Mouse (Mus musculus) lung, embryonic 16.5 days (tissue): ENCODE data around the gene Xlr4a. TPM values are rescaled to one million over a fixed set of nuclear protein-coding genes. Genes with fewer than 3 reads are reported as not detected.
"Not testable (repeated sequence)": the region's sequence is repeated elsewhere in the genome, so short reads cannot be mapped to it uniquely, and the experiment has no call there.

Experiments
- ATAC-seq: fragments of 200-750 bp; cut with Nextera tagmentation; 2 replicates; pipeline ENCODE4 v1.8.0; 2017; ENCODE audit warnings: low read depth, mild to moderate bottlenecking, moderate library complexity
- H3K27ac ChIP-seq: fragments of 300-500 bp; sonication (generic); 2 replicates; pipeline ENCODE4 v1.5.1; 2014; ENCODE audit warnings: mild to moderate bottlenecking, control low read depth, low read length
- H3K27me3 ChIP-seq: fragments of 300-500 bp; sonication (generic); 2 replicates; pipeline ENCODE4 v1.6.1; 2014; ENCODE audit warnings: low read depth, low read length, mixed read lengths; ENCODE audit not compliant: control insufficient read depth, insufficient read depth
- H3K36me3 ChIP-seq: fragments of 300-500 bp; sonication (generic); 2 replicates; pipeline ENCODE4 v1.6.1; 2014; ENCODE audit warnings: low read length; ENCODE audit not compliant: control insufficient read depth, insufficient read depth
- H3K4me1 ChIP-seq: fragments of 300-500 bp; sonication (generic); replicated peaks from 2 replicates; pipeline ENCODE4 v1.6.1; 2014; ENCODE audit warnings: low read length, mixed read lengths; ENCODE audit not compliant: control insufficient read depth, insufficient read depth
- H3K4me2 ChIP-seq: fragments of 300-500 bp; sonication (generic); 2 replicates; pipeline ENCODE4 v1.6.1; 2014; ENCODE audit warnings: low read depth, low read length, control low read depth
- H3K4me3 ChIP-seq: fragments of 300-500 bp; sonication (generic); 2 replicates; pipeline ENCODE4 v1.5.1; 2014; ENCODE audit warnings: mild to moderate bottlenecking, low read length, control low read depth
- H3K9ac ChIP-seq: fragments of 300-500 bp; sonication (generic); 2 replicates; pipeline ENCODE4 v1.6.1; 2014; ENCODE audit warnings: low read length, control low read depth
- H3K9me3 ChIP-seq: fragments of 300-500 bp; sonication (generic); 2 replicates; pipeline ENCODE4 v1.6.1; 2016; ENCODE audit warnings: low read length; ENCODE audit not compliant: control insufficient read depth
- WGBS: fragments of 180-500 bp; shearing (Covaris S2); extraction: QIAGEN DNeasy Blood & Tissue Kit; methylation state at CpG from one replicate; pipeline ENCODE4 v1.1.7; 2014; 5-methylcytosine and 5-hydroxymethylcytosine counted together
- polyA plus RNA-seq: library from polyadenylated mRNA; unstranded; fragments of >200 nt; fragmentation: Nextera tagmentation; extraction: Ambion mirVana; gene quantifications from 2 replicates; pipeline ENCODE4 v1.2.1, GENCODE M21; 2015

Gene Xlr4a
- 1.6 and 2.7 TPM in 2 replicates for polyA plus RNA-seq

DNA sequence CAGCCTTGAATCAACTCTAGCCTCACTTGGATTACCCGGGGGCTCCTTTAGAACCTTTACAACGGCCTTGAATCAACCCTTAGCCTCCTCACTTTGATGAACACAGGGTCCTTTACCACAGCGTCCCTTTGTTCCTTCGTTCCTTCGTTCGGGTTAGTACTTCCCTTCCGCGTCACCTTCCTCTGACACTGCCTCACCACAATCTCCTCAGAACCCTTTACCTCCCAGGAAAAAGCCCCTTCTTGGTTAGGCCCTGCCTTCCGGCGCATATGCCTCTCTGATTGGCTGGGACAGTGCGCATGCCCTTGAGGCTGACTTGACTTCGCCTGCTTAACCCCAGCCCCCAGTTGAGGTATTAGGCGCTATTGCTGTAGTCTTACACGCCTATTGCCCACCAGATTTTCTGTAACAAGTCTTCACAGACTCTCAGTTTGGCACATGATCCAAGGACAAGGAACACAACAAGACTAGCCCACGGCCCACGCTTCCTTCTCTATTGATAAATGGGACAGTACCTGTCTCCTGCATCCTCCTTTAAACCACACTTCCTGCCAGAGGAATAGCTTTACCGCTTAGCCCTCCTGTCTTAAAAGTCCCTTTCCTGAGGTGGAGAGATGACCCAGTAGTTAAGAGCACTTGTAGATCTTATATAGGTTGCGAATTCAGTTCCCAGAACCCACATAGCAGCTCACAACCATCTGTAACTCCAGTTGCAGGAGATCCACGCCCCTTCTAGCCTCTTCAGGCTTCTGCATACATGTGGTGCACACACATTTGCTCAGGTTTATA is at the start of gene Xlr4a:
Xlr4a (minus strand) TSS at position 212 of the 789 bp plus-strand sequence.
- not testable (repeated sequence) for H3K4me1 ChIP-seq, H3K9me3 ChIP-seq, ATAC-seq, H3K36me3 ChIP-seq, H3K27ac ChIP-seq, H3K27me3 ChIP-seq, H3K4me2 ChIP-seq, H3K9ac ChIP-seq, H3K4me3 ChIP-seq
- 73% methylated on average over 18 of the region's 19 CpGs for WGBS

DNA sequence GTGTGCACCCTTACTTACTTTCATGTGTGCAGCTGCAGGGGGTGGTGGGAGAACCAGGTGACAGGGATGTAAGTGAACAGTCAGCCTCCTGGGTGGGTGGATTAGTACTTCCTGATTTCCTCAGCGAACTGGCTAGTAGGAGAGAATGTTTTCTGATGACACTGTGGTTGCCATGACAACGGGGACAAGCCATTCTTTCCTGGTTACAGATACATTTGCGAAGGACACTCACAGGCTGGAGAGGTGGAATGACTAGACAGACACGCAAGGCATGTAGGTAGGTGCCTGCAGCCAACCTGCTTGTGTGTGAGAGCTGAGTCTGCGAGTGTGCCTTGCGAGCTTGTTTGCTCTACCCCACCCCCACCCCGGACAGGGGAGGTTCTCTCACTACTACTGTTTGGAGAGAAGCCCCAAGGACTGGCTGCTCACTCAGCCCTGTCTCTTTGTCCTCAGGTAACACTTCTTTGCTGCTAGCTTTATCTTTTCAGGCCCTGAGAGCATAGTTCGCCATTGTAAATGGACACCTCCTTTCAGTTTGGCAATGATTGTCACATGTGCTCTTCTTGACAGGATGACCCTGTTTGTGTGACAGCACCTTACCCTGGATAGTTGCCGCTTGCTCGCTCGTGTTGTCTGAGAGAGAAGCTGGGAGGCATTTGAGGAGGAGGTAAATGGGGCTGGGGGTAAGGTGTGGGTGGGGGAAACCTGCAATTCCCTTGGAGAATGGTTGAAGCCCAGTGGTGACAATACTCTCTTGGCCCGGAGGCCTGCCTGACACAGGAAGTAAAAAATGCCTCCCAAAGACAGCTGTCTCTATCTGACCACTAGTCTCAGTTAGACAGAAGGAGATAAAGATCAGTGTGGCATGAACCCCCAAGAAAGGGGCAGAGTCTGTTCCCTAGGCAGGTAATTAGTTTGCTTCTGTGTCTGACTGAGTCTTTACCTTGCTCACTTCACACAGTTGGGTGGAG is 40.9 kb upstream of the Xlr4a start:
- not testable (repeated sequence) for H3K9ac ChIP-seq, H3K4me2 ChIP-seq, H3K4me1 ChIP-seq, H3K27me3 ChIP-seq, H3K27ac ChIP-seq, H3K9me3 ChIP-seq, H3K36me3 ChIP-seq, H3K4me3 ChIP-seq, ATAC-seq
- WGBS = no CpG with 5 or more reads among the region's 12 CpGs

DNA sequence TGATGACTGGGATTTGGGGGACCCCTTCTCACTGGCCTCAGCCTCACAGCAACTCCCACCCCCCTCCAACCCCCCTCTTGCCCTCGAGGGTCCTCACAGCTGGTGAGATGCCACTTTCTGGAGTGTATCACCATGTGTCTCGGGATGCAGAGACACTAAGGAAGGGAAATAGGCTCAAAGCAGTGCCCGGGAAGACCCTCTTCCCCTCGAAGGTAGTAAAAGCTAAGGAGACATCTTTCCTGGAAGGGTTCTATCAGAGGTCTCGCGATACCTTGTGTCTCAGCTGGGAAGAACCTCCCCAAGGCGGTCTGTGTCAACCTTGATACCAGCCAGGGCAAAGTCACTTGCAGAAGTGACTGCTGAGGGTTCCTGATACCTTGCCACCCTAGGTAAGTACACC is 34.5 kb upstream of the Xlr4a start, which contains the start of gene Gm14685:
Gm14685 (plus strand) TSS at position 301 of the 400 bp plus-strand sequence.
- H3K4me1 ChIP-seq, H3K36me3 ChIP-seq, H3K4me2 ChIP-seq, H3K27ac ChIP-seq, H3K9ac ChIP-seq, H3K4me3 ChIP-seq, H3K27me3 ChIP-seq, ATAC-seq, H3K9me3 ChIP-seq: not testable (repeated sequence)
- no CpG with 5 or more reads among the region's 7 CpGs for WGBS

DNA sequence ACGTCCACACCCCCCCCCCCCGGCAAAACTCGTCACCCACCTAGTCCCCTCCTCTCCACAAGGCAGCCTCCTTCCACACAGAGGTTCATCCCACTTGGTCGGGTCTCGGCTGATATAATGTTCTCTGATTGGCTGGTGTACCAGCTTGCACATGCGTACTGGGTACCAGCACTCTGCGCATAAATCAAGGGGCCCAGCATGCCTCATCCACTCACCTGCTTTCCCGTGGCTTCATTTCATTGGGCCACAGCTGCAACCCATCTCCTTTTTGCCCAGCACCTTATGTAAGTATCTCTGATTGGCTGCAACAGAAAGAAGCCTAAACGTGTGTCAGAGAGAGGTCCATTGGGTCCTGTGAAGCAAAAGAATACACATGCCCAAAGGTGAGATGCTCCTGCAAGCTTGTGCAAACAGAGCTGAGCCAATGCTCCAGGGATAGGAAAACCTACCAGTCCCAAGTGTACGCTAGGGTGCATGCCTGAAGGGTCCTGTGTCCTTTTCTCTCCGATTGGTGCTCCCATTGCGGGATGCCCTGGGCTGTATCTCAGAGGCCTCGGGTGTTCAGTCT is 14.7 kb upstream of the Xlr4a start, which contains the start of gene Xlr3a:
Xlr3a (minus strand) TSS at position 155 of the 568 bp plus-strand sequence.
- not testable (repeated sequence) for H3K36me3 ChIP-seq, ATAC-seq, H3K4me2 ChIP-seq, H3K9me3 ChIP-seq, H3K27ac ChIP-seq, H3K4me3 ChIP-seq, H3K9ac ChIP-seq, H3K4me1 ChIP-seq, H3K27me3 ChIP-seq
- 61% methylated on average over 13 of the region's 13 CpGs for WGBS

DNA sequence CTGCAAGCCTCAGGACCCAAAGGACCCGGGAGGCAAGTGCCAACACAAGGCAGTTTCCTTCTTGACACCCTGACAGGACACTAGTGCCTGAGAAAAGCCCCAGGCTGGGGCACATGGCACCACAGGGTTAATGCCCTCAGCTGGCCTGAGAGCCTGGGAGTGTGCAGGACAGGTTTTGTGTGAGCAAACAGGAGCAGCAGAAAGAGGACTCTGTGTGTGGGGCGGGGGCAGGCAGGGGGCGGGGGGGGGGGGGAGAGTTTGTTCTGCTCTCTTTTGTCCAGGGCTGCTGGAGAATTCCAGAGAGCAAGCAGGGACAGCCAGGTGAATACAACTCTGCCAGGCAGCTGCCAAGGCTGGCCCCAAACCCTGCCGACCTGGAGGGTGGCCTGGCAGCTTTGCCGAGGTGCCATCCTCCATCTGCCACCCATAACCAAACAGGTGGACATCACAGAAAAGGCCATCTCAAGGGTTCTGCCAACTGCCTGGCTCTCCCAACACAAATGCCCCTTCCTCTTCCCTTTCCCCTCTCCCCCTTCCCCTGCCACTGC is 15.4 kb downstream of the Xlr4a start:
- H3K36me3 ChIP-seq, H3K4me2 ChIP-seq, H3K27ac ChIP-seq, H3K9ac ChIP-seq, H3K9me3 ChIP-seq, H3K27me3 ChIP-seq, H3K4me3 ChIP-seq, H3K4me1 ChIP-seq: not testable (repeated sequence)
- ATAC-seq = peak; percentile 75
- WGBS = no CpG with 5 or more reads among the region's 5 CpGs

DNA sequence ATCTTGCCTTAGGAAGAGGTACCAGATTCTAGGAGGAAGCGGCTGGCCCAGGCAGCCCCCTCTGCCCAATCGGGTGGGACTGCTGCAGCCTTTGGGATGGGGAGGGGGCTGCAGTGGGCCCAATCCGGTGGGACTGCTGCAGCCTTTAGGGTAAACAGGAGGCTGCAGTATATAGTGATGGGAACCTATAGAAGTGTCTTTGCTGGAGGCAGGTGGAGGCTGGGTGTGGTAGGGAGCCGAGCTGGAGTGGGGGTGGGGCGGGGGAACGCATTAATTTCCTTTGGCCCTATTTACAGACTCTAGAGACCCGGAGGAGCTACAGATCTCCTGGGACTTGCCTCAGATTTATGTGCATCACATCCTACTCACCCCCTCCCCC is 17.9 kb downstream of the Xlr4a start, which contains the start of gene Pnma3:
Pnma3 (plus strand) TSS at position 373 of the 379 bp plus-strand sequence.
- WGBS = 33% methylated on average over 7 of the region's 7 CpGs
- Histone ChIP-seq H3K27ac (peak within 1 kb of the TSS; percentile 73), H3K9me3 (no peaks in the 10 kb centered on the region), H3K4me2 (peak within 1 kb of the TSS; percentile 34), H3K4me3 (no peak within 1 kb of the TSS; the same call in 1 of the 2 replicates), H3K36me3 (no peaks in the 10 kb centered on the region), H3K9ac (no peak within 1 kb of the TSS), H3K27me3 (no peaks in the 10 kb centered on the region), H3K4me1 (no peaks in the 10 kb centered on the region; the same call in 1 of the 2 replicates)
- ATAC-seq = no peak

DNA sequence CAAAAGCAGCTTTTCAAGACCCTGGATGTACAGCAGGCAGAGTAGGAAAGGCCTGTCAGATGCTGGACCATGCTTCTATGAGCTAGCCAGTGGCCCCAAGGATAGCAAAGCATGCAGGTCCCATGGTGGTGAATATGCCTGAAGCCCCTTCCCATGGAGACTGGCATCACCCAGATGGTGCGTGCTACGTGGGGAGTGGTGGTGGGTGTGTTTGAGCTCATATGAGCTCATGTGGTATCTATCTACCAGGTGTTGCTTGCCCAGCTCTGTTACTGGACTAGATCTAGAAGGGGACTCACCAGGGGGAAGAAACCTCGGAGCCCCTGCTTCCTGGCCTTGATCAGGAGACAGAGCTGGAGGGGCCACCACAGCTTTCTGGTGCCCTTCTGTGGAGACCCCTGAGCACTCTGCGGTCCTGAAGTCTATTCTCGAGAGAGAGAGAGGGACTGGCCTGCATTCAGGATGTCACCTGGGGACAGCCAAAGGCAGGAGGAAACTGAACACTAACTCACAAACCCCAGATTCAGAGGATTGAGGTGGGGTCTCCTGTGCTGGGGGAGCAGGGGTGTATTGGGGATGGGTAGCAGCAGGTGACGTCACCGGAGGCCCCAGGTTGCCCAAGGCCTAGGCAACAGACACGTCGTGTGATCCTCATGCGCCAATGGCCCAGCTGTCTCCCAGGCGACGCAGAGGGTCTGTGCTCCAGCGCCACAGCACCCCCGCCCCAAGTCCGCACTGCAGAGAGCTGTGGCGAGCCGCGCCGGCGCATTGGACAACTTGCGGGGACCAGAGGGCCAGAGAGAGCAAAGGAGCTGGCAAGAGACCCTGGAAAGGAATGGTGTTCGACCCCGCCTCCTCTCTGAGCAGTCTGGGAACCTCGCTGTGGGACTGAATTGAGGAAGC is 18.5 kb downstream of the Xlr4a start:
- Histone ChIP-seq H3K9ac (no peak overlapping the region), H3K27me3 (no peaks in the 10 kb centered on the region), H3K9me3 (no peaks in the 10 kb centered on the region), H3K27ac (no peak overlapping the region), H3K36me3 (no peaks in the 10 kb centered on the region), H3K4me1 (no peaks in the 10 kb centered on the region; the same call in 1 of the 2 replicates), H3K4me3 (no peak overlapping the region; the same call in 1 of the 2 replicates), H3K4me2 (peak overlapping the region; percentile 34)
- 36% methylated on average over 24 of the region's 24 CpGs for WGBS
- no peak for ATAC-seq

DNA sequence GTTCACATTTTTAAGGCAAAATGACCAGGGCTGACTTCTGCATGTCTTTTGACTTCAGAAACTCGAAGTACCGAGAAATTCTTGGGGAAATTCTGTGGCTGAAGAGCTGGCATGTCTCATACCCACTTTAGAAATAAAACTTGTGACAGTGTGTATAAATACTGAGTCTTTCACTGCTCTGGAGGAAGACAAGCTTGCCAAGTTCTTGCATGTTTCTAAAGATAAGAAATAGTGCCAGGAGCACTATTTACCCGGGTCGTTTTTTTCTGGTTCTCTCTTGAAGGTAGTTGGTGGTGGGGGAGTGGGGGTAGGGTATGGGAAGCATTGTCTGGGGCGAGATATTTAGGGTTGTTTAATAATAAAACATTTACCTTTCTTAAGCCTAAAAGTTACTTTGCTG is 20.0 kb downstream of the Xlr4a start:
- peak; percentile 56 for ATAC-seq
- Histone ChIP-seq H3K36me3 (no peaks in the 10 kb centered on the region), H3K4me3 (no peak overlapping the region), H3K27ac (peak overlapping the region; percentile 53; the same call in 1 of the 2 replicates), H3K9me3 (no peaks in the 10 kb centered on the region), H3K27me3 (no peaks in the 10 kb centered on the region), H3K4me1 (no peaks in the 10 kb centered on the region; the same call in 1 of the 2 replicates), H3K9ac (no peak overlapping the region), H3K4me2 (no peak overlapping the region)
- WGBS = 27% methylated on average over 5 of the region's 5 CpGs
